Mouse (Mus musculus) spleen, postnatal 14 days (tissue): Measurements from ENCODE around the gene Cyp2c38.
"Not testable (repeated sequence)": the region's sequence is repeated elsewhere in the genome, so short reads cannot be mapped to it uniquely, and the experiment has no call there.

Source experiments
- DNase-seq, 2 experiments: peaks; one replicate each; pipeline ENCODE4 v3.0.0; 2021 to 2022; ENCODE audit warnings: low spot score in 2 of 2

Cyp2c38 gene

DNA sequence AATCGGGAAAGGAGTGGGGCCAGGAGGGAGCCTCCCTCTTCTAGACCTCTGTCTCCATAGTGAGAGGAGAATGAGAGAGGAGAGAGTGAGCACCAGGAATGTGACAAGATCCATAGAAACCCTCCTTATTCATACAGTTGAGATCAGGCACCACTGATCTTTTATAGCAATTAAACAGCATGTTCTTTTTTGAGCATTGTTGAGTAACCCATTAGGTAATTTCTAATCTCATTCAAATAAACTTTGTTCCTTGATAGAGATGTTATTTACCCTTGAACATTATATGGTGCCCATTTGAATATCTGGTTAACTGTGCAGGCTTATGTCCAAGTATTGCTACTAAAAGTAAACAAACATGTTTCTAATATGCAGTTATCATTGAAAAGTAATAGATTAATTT lies at the start of gene Cyp2c38:
TSS of gene Cyp2c38 (minus strand) at position 135 of the 400 bp plus-strand sequence.
- DNase-seq = no peak

DNA sequence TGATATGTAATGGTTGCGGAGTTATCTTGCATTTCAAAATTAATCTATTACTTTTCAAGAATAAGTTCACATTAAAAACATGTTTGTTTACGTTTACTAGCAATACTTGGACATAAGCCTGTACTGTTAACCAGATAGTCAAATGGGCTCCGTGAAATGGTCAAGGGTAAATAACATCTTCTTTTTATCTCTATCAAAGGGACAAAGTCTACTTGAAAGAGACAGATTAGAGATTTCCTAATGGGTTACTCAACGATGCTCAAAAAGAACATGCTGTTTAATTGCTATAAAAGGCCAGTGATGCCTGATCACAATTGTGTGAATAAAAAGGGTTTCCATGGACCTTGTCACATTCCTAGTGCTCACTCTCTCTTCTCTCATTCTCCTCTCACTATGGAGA lies 47.7 kb upstream of the Cyp2c38 start, which contains the start of gene Cyp2c39:
TSS of gene Cyp2c39 (plus strand) at position 329 of the 400 bp plus-strand sequence.
- DNase-seq = no peak

DNA sequence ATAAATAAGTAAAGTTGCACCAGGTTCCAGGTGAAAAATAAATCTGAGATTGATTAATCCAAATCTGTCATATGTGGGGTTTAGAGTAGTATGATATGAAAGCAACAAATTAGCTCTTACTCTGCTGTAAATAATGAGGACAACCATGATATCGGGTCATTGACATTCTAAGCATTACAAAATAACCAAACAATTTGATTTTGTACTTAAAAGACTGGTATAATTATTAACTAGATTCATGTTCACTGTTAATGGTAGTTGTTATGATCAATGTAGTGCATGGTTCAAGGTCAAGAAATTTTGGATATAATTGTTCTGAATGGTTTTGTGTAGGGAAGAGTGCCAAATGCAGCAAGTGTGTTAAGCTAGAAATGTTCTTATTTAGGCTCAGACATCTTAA lies 46.7 kb upstream of the Cyp2c38 start:
- no peak for DNase-seq

DNA sequence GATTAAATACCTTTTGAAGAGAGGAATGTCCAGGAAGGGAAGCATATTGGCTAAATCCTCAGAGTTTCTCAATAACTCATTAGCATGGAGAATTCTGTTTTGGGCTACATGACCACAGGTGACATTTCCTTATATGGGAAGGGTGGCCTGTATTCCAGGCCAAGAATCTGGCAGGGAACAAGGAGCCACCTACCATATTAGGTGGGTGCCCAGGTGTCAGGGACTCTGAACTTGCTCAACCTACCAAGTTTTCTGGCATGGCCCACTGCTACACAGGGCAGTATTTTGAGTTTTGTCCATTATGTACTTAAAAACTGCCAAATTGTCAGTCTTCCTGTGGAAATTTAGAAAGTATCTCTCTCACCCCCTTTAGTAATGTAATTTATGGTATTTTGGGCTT lies 43.5 kb upstream of the Cyp2c38 start:
- DNase-seq = no peak

DNA sequence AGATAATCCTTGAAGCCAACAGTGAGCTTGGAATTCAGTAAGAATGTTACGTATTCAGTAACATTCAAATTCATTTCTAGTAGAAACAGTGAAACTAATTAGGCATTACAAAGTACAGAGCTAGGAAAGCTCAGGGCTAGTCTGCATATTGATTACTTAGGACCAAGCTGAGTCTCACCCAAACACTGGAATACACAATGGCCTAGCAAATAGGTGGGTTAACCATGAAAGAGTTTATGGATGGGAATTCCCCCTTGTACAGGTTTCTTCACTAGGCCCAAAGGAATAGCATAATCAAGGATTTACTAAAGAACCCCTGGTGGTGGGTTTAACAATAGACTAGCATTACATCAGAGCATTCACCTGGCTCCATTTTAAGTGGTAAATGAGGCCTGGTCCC lies 21.1 kb upstream of the Cyp2c38 start:
- DNase-seq = not testable (repeated sequence)

DNA sequence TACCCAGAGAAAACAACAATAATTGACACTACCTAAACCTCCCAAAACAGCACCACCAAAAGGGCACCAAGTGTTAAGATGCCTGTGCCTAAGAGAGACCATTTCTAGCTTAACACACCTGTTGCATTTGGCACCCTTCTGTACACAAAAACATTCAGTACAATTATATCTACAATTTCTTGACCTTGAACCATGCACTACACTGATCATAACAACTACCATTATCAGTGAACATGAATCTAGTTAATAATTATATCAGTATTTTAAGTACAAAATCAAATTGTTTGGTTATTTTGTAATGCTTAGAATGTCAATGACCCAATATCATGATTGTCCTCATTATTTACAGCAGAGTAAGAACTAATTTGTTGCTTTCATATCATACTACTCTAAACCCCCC lies 1.0 kb upstream of the Cyp2c38 start:
- no peak for DNase-seq
